Mouse (Mus musculus): ENCODE measurements around the gene Crebzf. TPM values are rescaled to one million over a fixed set of nuclear protein-coding genes. Genes with fewer than 3 reads are reported as not detected.

The Crebzf gene
- polyA plus RNA-seq, 1 experiment from 2014 or later, result 47.4 TPM

DNA sequence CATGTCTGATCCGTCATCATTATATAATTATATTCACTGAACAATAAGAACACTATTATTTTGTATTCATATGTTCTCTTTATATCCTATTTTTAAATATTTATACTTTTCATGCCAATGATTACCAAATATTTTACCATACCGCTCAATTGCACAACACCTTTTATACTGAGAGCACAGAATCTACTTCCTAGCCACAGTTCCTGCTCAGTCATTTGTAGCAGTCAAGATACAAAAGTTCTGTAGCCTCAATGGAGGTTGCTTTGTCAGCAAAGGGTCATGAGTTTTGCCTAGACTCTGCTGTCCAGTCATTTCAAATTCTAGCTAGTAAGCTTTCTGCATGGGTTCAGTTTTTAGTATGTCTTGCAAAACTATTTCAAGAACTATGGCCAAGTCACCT lies 40.1 kb downstream of the Crebzf start:
- WGBS, result 83% methylated on average over 2 of the region's 2 CpGs
- no peak overlapping the region for H3K27ac ChIP-seq (ENCODE audit: low read depth)
- peaks cover 1% of the 10 kb centered on the region; the same call in 1 of the 2 replicates for H3K27me3 ChIP-seq (ENCODE audit: insufficient read depth, low read length)
- no peaks in the 10 kb centered on the region for H3K36me3 ChIP-seq (ENCODE audit: insufficient read depth)
- no peak for DNase-seq
- ATAC-seq (ENCODE audit: insufficient read depth), result no peak
- H3K9ac ChIP-seq, result no peak overlapping the region
- H3K9me3 ChIP-seq (ENCODE audit: low read depth, low read length), result no peaks in the 10 kb centered on the region
- no peaks in the 10 kb centered on the region for H3K4me1 ChIP-seq (ENCODE audit: insufficient read depth)
- no peak overlapping the region for H3K4me3 ChIP-seq (ENCODE audit: low read depth, low read length)
- no peak overlapping the region for H3K4me2 ChIP-seq
- no peak for TF ChIP-seq CTCF (IDR thresholded peaks at IDR 0.05; ENCODE audit: low read depth)

Other genes with a start within 250 kb of the Crebzf start
- not detected in 2 replicates for gene Ccdc83, start 177.0 kb upstream of the Crebzf start, polyA plus RNA-seq (2014; fragmentation: Nextera tagmentation; extraction: Ambion mirVana)
- 3.7 and 4.0 TPM in 2 replicates for gene Sytl2, start 140.5 kb upstream of the Crebzf start, polyA plus RNA-seq (2014; fragmentation: Nextera tagmentation; extraction: Ambion mirVana)
- gene Ccdc89, start 16.2 kb upstream of the Crebzf start, polyA plus RNA-seq (2014; fragmentation: Nextera tagmentation; extraction: Ambion mirVana), result 1.5 TPM in 2 replicates
- 105 and 107 TPM in 2 replicates for gene Tmem126a, start 14.5 kb downstream of the Crebzf start, polyA plus RNA-seq (2014; fragmentation: Nextera tagmentation; extraction: Ambion mirVana)
- 31.7 and 32.5 TPM in 2 replicates for gene Tmem126b, start 33.3 kb downstream of the Crebzf start, polyA plus RNA-seq (2014; fragmentation: Nextera tagmentation; extraction: Ambion mirVana)
- gene Dlg2, start 33.9 kb downstream of the Crebzf start, polyA plus RNA-seq (2014; fragmentation: Nextera tagmentation; extraction: Ambion mirVana), result 0.25 and 0.37 TPM in 2 replicates